Mouse (Mus musculus): ENCODE results near the gene Glis2. TPM values are rescaled to one million over a fixed set of nuclear protein-coding genes. Genes with fewer than 3 reads are reported as not detected.

Glis2 gene
- total RNA-seq, 2 experiments from 2014 or later = 11.8 to 15.2 TPM

DNA sequence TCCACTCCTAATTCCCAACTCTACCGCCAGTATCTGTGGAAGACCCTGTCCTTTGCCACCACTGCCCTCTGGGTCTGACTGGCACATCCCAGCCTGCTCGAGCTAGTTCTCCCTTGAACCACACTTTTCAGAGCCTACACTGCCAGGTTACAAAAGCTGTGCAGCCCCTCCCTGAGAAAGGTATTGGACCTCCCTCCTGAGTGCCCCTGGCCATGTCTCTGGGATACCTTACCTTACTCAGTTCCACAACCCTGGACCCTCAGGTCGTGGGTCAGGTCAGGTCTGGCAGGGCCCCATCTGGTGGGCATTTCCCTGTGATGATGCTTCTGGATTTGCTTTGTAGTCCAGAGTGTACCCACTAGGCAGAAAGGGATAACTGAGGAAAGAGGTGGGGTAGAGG is 5.1 kb downstream of the Glis2 start:
- no peak for DNase-seq
- intact Hi-C loops (cut with DNase I; ENCODE audit: low total_unique reads) = loop anchor here (10.0 kb wide), 2 partner anchors 105 to 285 kb away; no protein-coding TSS in a partner anchor

DNA sequence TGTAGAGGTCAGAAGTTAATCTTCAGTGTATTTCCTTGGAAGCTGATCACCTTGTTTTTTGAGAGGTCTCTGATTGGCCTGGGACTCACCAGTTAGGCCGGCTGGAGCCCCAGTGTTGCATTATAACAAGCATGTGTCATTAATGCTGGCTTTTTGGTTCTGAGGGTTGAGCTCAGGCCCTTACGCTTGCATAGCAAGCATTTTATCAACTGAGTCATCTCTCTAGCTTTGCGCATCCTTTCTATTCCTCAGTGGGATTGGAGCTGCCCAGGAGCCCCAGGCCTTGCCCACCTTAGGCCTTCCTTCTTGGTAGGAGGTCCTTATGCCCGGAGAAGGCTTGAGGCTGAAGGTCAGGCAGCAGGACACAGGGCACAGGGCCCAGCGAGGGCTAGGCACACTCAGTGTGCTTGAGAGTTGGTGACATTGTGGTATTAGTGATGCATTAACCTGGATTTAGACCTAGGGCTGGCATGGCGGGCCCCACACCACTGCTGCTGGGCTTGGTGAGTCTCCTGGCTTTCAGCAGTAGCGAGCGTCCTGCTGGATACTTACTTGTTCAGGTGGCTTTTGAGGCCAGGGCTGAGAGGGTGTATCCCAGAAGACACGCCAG is 6.3 kb downstream of the Glis2 start:
- DNase-seq = no peak
- intact Hi-C loops (cut with DNase I; ENCODE audit: low total_unique reads) = loop anchor here (10.0 kb wide), 2 partner anchors 106 to 286 kb away; no protein-coding TSS in a partner anchor

DNA sequence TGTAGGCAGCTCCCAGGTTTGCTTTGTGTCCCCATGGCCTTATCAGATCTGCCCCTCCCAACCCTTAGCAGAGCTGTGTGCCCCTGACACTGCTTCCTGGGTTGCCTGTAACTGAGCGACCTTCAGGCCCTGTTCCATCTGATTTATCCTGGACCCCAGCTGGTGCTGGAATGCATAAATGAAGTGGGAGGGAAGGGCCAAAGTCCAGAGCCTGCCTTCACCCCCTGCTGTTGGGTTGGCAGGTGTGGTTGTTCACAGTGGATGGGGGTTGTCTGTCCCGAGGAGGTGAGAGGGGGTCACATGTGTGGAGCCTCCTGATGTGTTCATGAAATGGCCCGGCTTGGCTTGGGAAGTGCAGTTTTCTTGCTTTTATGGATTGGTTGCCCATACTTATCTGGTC is 7.7 kb downstream of the Glis2 start:
- DNase-seq = no peak
- intact Hi-C loops (cut with DNase I; ENCODE audit: low total_unique reads) = loop anchor here (10.0 kb wide), 2 partner anchors 107 to 287 kb away; no protein-coding TSS in a partner anchor

DNA sequence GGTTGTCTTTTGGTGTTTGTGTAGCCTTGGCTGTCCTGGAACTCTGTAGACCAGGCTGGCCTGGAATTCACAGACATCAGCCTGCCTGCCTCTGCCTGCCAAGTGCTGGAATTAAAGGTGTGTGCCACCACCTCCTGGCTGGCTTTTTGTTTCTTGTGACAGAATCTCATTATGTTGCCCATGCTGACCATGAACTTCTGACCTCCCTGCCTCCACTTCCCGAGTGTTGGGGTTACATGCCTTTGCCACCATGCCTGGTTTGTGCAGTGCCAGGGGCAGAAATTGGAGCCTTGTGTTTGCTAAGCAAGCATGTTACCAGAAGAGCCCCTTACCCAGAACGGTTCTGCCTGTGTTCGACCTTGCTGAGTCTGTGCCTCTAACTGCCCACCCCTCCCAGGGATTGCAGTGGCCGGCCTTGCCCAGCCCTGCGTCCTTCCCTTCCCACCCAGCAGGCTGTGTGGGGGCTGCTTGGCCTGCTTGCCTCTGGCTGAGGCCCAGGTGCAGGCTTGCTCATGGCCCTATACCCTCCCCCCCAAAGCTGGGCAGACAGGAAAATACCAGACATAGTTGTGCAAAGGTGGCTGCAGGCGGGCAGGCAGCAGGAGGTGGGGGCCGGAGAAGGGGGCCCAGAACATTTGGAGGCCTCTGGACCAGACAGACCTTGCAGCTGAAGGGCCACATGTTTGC is 8.4 kb downstream of the Glis2 start:
- DNase-seq = no peak
- intact Hi-C loops (cut with DNase I; ENCODE audit: low total_unique reads) = loop anchor here (10.0 kb wide), 2 partner anchors 108 to 288 kb away; no protein-coding TSS in a partner anchor

DNA sequence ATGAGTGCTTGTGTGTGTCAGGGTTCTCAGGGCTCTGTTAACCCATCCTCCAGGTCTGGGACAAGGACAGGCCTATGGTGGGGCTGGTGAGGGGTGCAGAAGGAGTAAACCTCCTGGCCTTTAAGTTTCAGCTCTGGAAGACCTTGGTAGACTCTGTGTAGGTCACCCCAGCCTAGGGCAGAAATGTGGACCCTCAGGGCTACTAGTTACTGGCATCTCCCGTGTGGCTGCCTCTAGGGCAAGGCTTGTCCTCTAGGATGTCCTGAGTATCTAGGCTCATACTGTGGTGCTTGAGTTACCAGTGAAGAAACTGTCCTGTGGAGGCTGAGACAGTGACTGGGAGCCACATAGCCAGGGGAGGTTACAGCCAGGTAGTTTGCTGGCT is 8.9 kb downstream of the Glis2 start:
- intact Hi-C loops (cut with DNase I; ENCODE audit: low total_unique reads) = loop anchor here (10.0 kb wide), 2 partner anchors 109 to 289 kb away; no protein-coding TSS in a partner anchor
- no peak for DNase-seq

DNA sequence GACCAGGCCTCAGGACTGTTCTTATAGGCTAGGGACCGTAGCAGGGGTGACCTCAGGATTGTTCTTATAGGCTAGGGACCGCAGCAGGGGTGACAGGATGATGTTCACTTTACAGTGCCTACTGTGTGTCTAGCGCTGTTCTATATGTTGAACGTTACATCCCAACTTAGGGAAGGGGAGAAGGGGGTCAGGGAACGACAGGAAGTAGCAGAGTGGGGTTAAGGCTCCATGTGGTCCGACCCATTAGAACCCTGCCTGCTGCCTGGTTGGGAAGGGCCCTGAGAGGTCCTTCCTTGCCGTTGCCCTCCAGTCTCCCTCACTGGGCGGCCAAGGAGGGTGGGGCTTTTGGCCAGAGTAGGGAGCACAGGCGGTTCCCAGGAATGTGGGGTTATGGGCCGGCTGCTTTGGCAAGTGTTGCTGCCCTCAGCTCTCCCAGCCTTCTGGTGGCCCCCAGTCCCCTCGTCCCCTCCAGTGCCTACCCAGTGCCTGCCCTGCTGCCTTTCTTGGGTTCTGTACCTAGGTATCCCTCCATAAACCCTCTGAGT is 9.9 kb downstream of the Glis2 start:
- no peak for DNase-seq
- intact Hi-C loops (cut with DNase I; ENCODE audit: low total_unique reads) = loop anchor here (10.0 kb wide), 2 partner anchors 110 to 290 kb away; no protein-coding TSS in a partner anchor

DNA sequence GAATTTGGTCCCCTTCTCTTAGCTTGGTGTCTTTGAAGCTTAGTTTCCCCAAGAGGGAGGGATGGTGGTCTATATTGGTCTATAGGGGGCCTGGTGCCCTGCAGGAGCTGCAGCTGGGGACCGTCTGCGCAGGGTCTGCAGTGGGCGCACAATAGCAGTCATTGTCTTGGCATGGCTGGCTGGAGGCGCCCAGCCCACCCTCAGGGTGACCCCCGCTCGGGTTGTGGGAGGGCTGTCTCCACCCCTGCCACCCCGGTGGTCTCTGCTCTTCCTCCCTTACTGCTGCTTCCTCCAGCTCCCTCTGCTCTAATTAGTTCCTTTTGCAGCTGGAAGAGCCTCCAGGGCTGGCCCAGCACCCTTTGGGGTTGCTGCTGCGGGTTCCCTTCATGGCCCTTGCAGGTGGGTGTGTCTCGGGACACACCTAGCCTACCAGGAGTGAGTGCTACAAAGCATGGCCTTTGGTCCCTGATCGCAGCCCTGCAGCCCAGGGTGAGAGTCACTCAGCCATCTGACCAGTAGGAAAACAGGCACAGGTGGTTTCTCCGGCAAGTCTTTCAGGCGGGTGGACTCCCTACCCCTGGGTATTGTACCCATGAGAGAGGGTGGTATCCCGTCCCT is 11.1 kb downstream of the Glis2 start:
- DNase-seq = no peak
- intact Hi-C loops (cut with DNase I; ENCODE audit: low total_unique reads) = loop anchor here (2.0 to 10.0 kb wide), 4 partner anchors 39 to 291 kb away; no protein-coding TSS in a partner anchor

DNA sequence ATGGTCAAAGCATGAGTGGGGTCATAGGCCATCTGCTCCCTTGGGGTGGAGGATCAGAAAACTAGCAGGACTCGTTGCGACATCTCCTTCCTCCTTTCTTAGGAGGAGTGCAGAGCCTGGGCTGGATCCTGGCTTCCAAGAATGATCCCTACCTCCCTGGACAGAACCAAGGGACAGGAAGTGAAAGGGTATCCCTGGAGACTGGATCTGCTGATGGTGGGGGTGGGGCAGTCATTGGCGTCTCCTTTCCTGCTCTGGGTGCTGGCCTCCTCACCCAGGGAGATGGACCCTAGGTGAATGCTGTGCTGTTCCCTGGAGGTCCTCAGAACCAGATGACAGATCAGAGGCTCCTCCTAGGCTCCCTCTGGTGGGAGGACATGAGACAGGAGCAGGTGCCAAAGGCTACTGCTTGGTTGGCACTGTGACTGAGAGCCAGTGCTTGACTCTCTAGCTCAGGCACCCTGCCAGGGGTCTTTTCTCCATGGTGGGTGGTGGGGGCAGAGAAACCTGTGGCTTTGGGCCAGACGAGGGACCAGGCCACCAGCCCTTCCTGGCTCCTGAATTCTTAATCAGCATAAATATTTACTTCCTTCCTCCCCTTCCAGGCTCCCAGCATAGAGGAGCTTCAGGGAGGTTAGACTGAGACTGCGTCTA is 12.0 kb downstream of the Glis2 start:
- DNase-seq = peak; percentile 62
- intact Hi-C loops (cut with DNase I; ENCODE audit: low total_unique reads) = loop anchor here (2.0 to 10.0 kb wide), 4 partner anchors 40 to 292 kb away; no protein-coding TSS in a partner anchor

DNA sequence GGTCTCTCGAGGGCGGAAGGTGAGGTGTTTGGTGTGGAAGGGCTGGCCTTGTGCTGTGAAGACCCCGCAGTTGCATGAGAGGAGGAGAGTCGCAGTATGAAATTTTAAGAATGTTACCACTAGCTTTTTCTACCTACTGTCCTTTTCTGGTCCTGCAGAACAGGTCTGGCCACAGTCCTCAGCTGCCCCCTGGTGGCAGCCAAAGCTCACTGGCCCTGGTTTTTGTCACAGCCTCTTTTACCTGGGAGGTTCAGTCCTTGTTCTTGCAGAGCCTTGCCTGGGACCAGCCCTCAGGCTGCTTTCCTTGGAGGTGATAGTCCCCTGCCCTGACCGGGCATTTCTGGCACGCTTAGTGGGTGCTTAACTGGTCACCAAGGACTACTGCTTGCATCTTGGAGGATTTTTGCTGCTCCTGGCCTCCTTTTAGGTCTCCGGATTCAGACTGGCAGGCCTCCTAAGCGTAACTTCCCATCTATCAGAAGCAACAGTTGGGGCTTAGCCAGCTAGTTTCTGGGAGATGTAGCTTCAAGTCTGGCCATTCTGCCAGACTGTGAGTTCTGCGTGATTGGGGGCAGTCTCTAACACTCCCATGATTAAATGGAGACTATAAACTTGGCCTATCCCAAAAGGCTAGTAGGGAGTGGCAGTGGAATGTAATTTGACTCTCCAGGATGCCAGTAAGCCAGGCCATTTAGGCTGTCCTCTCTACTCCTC is 13.5 kb downstream of the Glis2 start:
- intact Hi-C loops (cut with DNase I; ENCODE audit: low total_unique reads) = loop anchor here (2.0 to 10.0 kb wide), 4 partner anchors 41 to 293 kb away; no protein-coding TSS in a partner anchor
- DNase-seq = peak; percentile 81

DNA sequence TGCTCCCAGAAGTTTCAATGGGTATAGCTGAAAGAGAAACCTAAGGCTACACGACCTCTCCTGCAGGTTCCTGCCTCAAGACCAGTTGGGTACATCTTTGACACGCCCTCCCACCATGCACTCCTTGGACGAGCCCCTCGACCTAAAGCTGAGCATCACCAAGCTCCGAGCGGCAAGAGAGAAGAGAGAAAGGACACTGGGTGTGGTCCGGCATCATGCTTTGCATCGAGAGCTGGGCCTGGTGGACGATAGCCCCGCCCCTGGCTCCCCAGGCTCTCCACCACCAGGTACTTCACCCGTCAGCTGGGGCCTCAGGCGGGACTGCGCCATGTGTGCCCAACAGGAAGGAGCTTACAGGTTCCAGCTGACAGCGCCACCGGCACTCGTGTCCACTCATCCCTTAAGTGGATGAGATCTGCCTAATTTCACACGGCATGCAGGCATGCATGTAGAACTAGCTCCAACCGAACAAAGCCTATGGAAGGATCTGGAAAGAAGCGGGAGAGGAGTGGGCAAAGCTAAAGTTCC is 14.1 kb downstream of the Glis2 start:
- no peak for DNase-seq
- intact Hi-C loops (cut with DNase I; ENCODE audit: low total_unique reads) = loop anchor here (5.0 to 10.0 kb wide), 3 partner anchors 56 to 294 kb away; no protein-coding TSS in a partner anchor

DNA sequence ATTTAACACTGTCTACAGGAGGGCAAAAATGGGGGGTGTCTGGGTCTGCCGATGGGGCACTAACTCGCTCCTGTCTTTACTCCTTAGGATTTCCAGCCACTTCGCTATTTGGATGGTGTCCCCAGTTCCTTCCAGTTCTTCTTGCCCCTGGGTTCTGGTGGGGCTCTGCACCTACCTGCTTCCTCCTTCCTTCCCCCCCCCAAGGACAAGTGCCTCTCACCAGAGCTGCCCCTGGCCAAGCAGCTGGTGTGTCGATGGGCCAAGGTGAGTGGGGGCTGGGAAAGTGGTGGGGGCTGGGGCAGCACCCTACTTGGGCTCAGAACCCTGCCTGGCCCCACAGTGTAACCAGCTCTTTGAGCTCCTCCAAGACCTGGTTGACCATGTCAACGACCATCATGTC is 16.7 kb downstream of the Glis2 start:
- intact Hi-C loops (cut with DNase I; ENCODE audit: low total_unique reads) = no loop called here
- DNase-seq = no peak

DNA sequence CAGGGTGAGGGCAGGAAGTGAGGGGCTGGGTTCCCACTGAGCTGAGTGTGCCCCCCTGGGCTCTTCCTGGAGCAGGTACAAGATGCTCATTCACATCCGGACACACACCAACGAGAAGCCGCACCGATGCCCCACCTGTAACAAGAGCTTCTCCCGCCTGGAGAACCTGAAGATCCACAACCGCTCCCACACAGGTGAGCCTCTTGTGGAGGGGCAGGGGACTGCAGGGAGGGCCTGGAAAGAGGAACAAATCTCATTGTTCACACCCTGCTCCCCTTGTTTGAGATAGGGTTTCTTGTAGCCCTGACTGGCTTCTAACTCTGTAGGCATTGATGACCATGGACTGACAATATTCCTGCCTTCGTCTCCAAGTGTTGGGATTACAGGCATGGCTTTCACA is 17.2 kb downstream of the Glis2 start:
- intact Hi-C loops (cut with DNase I; ENCODE audit: low total_unique reads) = no loop called here
- no peak for DNase-seq

DNA sequence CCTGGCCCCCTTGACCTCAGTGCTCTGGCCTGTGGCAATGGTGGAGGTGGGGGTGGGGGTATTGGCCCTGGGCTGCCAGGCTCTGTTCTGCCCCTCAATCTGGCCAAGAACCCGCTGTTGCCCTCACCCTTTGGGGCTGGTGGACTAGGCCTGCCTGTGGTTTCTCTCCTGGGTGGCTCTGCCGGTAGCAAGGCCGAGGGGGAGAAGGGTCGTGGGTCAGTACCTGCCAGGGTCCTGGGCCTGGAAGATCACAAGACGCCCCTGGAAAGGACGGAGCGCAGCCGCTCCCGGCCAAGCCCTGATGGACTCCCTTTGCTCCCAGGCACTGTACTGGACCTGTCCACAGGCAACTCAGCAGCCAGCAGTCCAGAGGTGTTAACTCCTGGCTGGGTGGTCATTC is 19.2 kb downstream of the Glis2 start:
- DNase-seq = no peak
- intact Hi-C loops (cut with DNase I; ENCODE audit: low total_unique reads) = no loop called here

DNA sequence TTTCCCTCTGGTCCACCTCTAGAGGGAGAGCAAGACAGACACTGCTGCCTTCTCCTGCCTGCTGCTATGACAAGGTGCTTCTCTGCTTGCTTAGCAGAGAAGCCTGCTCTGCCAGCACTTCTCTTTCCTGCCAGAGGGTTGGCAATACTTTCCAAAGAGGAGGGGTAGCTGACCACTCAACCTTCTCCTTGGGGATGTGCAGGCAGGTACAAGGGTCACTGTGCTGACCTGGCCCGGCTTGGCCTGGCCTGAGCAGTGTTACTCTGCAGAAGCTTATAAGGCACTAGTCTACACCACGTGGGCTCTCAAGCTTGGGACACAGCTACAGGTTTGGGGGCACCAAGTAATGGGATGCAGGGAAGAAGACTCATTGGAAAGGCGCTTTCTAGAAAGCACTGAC is 20.1 kb downstream of the Glis2 start:
- intact Hi-C loops (cut with DNase I; ENCODE audit: low total_unique reads) = no loop called here
- DNase-seq = no peak

DNA sequence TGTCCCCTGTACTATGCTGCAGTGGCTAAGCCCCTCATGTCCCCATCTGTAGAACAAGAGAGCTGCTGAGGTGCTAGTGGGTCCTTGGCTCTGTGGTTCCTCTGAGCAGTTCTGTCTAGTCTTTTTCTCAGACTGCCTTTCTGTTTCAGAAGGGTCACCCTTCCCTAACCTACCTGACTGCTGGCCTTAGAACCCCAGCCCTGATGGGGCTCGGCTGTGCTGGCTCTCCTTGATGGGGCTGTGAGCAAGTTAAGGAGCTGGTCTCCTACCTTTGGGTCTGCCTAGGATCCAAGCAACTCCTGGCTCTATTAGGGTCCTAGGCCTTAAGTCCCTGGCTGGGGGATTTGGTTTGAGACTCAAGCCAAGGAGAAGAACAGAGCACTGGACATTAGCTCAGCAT is 20.8 kb downstream of the Glis2 start:
- DNase-seq = no peak
- intact Hi-C loops (cut with DNase I; ENCODE audit: low total_unique reads) = no loop called here

DNA sequence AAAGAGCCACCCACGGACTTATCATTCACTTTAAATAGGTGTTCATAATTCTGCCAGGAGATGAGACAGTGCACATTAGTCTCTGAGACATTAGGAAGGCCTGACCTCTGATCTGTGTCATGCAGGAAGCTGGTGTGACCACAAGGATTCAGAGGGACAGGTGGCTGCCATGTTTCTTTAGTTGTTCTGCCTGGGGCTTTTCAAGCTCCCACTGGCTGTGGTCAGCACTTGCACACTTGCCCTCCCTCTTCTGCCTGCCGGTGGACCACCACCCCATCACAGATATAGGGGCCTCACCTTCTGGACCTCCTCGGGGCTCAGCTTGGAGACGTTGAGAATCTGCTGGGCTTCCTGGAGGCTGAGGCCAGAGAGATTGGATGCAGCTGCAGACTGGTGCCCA is 22.3 kb downstream of the Glis2 start:
- DNase-seq = no peak
- intact Hi-C loops (cut with DNase I; ENCODE audit: low total_unique reads) = no loop called here

DNA sequence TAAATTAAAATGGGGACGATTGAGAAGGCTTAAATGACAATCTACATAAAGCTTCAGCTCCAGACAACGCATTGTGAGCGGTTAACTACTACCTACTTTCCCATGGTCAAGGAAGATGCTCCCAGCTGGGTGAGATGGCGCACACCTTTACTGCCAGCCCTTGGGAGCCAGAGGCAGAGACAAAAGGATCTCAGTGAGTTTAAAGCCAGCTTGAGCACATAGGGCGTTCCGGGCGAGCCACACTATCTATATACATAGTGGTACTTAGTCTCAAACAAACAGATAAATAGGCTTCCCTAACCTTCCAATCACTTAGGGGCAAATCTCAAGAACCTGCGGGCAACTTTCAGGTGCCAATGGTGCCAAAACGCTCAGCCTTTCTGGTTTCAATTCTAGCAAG is 29.6 kb downstream of the Glis2 start:
- intact Hi-C loops (cut with DNase I; ENCODE audit: low total_unique reads) = no loop called here
- no peak for DNase-seq

DNA sequence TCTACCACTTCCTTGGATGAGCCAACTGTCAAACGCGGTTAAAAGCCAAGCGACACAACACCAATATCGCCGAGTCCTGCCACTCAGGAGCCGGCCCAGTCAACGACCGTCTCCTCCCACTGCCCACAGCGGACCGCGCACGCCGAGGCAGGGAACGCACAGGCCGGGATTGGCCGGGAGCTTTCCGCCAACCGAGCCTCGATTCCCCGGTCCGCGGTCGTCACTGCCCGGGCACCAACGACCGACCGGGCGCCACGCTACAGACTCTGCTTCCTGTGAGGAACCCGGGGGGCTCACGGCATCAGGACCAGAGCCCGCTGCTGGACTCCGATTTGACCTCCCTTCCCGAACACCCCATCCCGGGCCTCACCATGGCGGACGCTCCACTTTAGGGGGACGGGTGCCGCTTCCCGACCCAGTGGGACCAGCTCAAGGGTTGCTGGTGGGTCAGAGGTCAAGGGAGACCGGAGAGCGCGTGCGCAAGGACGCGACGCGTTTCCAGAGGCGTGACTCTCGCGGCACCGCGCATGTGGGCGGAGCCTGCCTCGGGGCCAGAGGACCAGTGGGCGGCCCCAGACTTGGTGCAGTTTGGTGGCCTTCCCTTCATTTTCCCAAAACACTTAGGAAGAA is 30.1 kb downstream of the Glis2 start, which contains the start of gene Pam16:
Gene Pam16 (minus strand): TSS at position 508 of the 630 bp plus-strand sequence.
- peak; percentile 93 for DNase-seq
- intact Hi-C loops (cut with DNase I; ENCODE audit: low total_unique reads) = no loop called here
